Mouse (Mus musculus) hematopoietic stem cell, adult 5-6 weeks (primary cell): ENCODE measurements around the gene Sntb2. TPM values are rescaled to one million over a fixed set of nuclear protein-coding genes. Genes with fewer than 3 reads are reported as not detected.
A peak's percentile ranks its signal among the peaks of the same experiment; 100 is the strongest.

Experiments used
- ATAC-seq, 2 experiments: fragments of 125-278 bp in 1 of 2; replicated peaks in 1 of 2; 2 replicates each; pipeline ENCODE4 v1.8.0; 2016 to 2017; ENCODE audit warnings: inconsistent platforms in 2 of 2, mild to moderate bottlenecking in 2 of 2, moderate number of reproducible peaks in 2 of 2, low read depth in 1 of 2, moderate TSS enrichment in 1 of 2; ENCODE audit not compliant: low FRiP score in 2 of 2, poor library complexity in 2 of 2, severe bottlenecking in 2 of 2, insufficient read depth in 1 of 2, low TSS enrichment in 1 of 2
- total RNA-seq: library from RNA; stranded (forward); fragments of 172-1452, 232-1000 nt; gene quantifications from 2 replicates; pipeline ENCODE4 v1.2.3, GENCODE M21; 2017

Gene Sntb2
- total RNA-seq, 1 experiment from 2014 or later = 4.0 TPM

GRCm38 (mm10) chr8:106953571-106953970 is 18.0 kb downstream of the Sntb2 start:
- no peak for ATAC-seq

- ATAC-seq = no peak
Measured at GRCm38 (mm10) chr8:106957086-106957485, 21.5 kb downstream of the Sntb2 start.

- ATAC-seq = peak in 1 of 2 experiments; percentile 21; a peak in 1 of 4 replicates
Measured at GRCm38 (mm10) chr8:106958212-106958611, 22.7 kb downstream of the Sntb2 start.

GRCm38 (mm10) chr8:106959626-106960025 is 24.1 kb downstream of the Sntb2 start:
- ATAC-seq = peak; percentile 42 to 74; a peak in 1 of 4 replicates

- ATAC-seq = no peak
Measured at GRCm38 (mm10) chr8:106962322-106962721, 26.8 kb downstream of the Sntb2 start.

- ATAC-seq = no peak
Measured at GRCm38 (mm10) chr8:106963365-106963764, 27.8 kb downstream of the Sntb2 start.

GRCm38 (mm10) chr8:106964573-106964972 is 29.0 kb downstream of the Sntb2 start:
- ATAC-seq = no peak

GRCm38 (mm10) chr8:106969964-106970363 is 34.4 kb downstream of the Sntb2 start:
- no peak for ATAC-seq

- ATAC-seq = peak in 1 of 2 experiments; percentile 39; a peak in 1 of 4 replicates
Measured at GRCm38 (mm10) chr8:106971916-106972315, 36.4 kb downstream of the Sntb2 start.

- peak; percentile 75 to 82 for ATAC-seq
Measured at GRCm38 (mm10) chr8:106972538-106973264, 37.2 kb downstream of the Sntb2 start.

GRCm38 (mm10) chr8:106973526-106973925 is 38.0 kb downstream of the Sntb2 start:
- ATAC-seq = peak; percentile 58 to 69; a peak in 2 of 4 replicates

GRCm38 (mm10) chr8:106974754-106975153 is 39.2 kb downstream of the Sntb2 start:
- no peak for ATAC-seq

- ATAC-seq = no peak
Measured at GRCm38 (mm10) chr8:106975764-106976163, 40.2 kb downstream of the Sntb2 start.

- no peak for ATAC-seq
Measured at GRCm38 (mm10) chr8:106976436-106976835, 40.9 kb downstream of the Sntb2 start.

GRCm38 (mm10) chr8:106978755-106979251 is 43.3 kb downstream of the Sntb2 start:
- ATAC-seq = no peak

GRCm38 (mm10) chr8:106985404-106985821 is 49.9 kb downstream of the Sntb2 start:
- no peak for ATAC-seq

- no peak for ATAC-seq
Measured at GRCm38 (mm10) chr8:106985951-106986350, 50.4 kb downstream of the Sntb2 start.

GRCm38 (mm10) chr8:106987557-106987956 is 52.0 kb downstream of the Sntb2 start:
- no peak for ATAC-seq

GRCm38 (mm10) chr8:106991393-106991792 is 55.8 kb downstream of the Sntb2 start:
- ATAC-seq = no peak
